Mouse (Mus musculus) small intestine, adult 2 months (tissue): ENCODE measurements at regions not wholly inside any gene's neighbourhood (a gene's known extent, or its start where the extent isn't known, plus 50 kb on each side); places are given as distances from the start of the nearest gene placed in this dataset.

Experiments
- H3K27ac ChIP-seq: fragments of 200-500 bp; 2 replicates; pipeline ENCODE4 v1.5.1; 2012; ENCODE audit warnings: low read depth, low read length, control low read depth, inconsistent platforms; ENCODE audit not compliant: insufficient read depth
- H3K27me3 ChIP-seq: fragments of 200-500 bp; 2 replicates; pipeline ENCODE4 v1.6.1; 2012; ENCODE audit warnings: mild to moderate bottlenecking, moderate library complexity, low read length, inconsistent platforms; ENCODE audit not compliant: control insufficient read depth, insufficient read depth
- H3K36me3 ChIP-seq: fragments of 200-500 bp; 2 replicates; pipeline ENCODE4 v1.6.1; 2012; ENCODE audit warnings: mild to moderate bottlenecking, low read length, control low read depth, inconsistent platforms; ENCODE audit not compliant: control insufficient read depth, insufficient read depth
- H3K4me1 ChIP-seq: fragments of 200-500 bp; 2 replicates; pipeline ENCODE4 v1.6.1; 2012; ENCODE audit warnings: low read length, inconsistent platforms, mixed read lengths; ENCODE audit not compliant: control insufficient read depth, insufficient read depth, insufficient read length
- H3K4me3 ChIP-seq: fragments of 200-500 bp; 2 replicates; pipeline ENCODE4 v1.5.1; 2012; ENCODE audit warnings: low read depth, mild to moderate bottlenecking, control low read depth, inconsistent platforms, low read length, moderate library complexity
- CTCF ChIP-seq: fragments of 200-500 bp; IDR thresholded peaks from 2 replicates; pipeline ENCODE4 v1.5.1; 2012; ENCODE audit warnings: low read depth, mild to moderate bottlenecking, control low read depth, inconsistent platforms, low read length, moderate library complexity, mixed read lengths; ENCODE audit not compliant: insufficient replicate concordance, insufficient read length; ENCODE audit errors: extremely low read depth
- POLR2A ChIP-seq: fragments of 200-500 bp; IDR thresholded peaks from 2 replicates; pipeline ENCODE4 v1.6.1; 2012; ENCODE audit warnings: low read depth, mild to moderate bottlenecking, control low read depth, inconsistent platforms, low read length, moderate library complexity
- WGBS: fragments of 180-500 bp; shearing (Covaris S2); methylation state at CpG from one replicate; pipeline ENCODE4 v1.1.7; 2018; 5-methylcytosine and 5-hydroxymethylcytosine counted together

DNA sequence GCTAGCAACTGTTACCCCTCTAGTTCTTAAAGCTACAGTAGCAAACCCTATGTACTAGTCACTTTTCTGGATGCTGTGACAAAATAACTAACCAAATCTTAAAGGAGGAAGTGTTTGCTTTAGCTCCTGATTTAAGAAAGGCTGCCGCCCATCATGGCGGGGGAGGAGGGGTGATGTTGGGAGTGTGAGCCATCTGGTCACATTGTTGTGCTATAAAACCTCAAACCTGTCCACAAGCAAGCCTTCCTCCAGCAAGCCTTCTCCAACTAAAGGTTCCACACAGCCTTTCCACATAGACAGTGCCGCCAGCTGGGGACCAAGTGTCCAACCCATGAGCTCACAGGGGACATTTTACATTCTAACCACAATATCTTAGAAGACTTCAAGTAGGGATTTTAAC, 81.8 kb upstream of the D7Ertd443e start:
- no peak for TF ChIP-seq CTCF
- Histone ChIP-seq H3K36me3 (no peaks in the 10 kb centered on the region), H3K4me3 (no peak overlapping the region), H3K27ac (no peak overlapping the region), H3K4me1 (no peaks in the 10 kb centered on the region), H3K27me3 (no peaks in the 10 kb centered on the region)
- WGBS, result 82% methylated on average over 3 of the region's 3 CpGs

DNA sequence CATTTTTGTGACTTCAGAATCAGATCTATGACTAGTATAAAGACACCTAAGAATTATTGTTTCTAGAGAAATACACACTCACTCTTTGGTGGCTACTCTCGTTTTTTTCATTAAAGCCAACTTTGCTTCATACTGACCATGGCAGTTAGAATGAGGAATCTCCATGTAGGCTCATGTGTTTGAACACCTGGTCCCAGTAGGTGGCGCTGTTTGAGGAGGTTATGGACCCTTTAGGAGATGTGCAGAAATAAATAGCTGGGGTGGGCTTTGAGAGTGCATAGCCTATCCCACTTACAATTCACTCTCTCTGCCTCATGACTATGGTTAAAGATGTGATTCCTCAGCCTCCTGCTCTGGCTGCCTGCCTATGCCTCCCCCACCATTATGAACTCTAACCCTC, 85.8 kb upstream of the D7Ertd443e start:
- WGBS, result 25% methylated on average over 2 of the region's 2 CpGs
- no peak overlapping the region for H3K27ac ChIP-seq
- no peak overlapping the region for H3K4me3 ChIP-seq
- H3K36me3 ChIP-seq, result no peaks in the 10 kb centered on the region
- TF ChIP-seq POLR2A, result no peak
- TF ChIP-seq CTCF, result no peak
- H3K27me3 ChIP-seq, result no peaks in the 10 kb centered on the region
- no peaks in the 10 kb centered on the region for H3K4me1 ChIP-seq

DNA sequence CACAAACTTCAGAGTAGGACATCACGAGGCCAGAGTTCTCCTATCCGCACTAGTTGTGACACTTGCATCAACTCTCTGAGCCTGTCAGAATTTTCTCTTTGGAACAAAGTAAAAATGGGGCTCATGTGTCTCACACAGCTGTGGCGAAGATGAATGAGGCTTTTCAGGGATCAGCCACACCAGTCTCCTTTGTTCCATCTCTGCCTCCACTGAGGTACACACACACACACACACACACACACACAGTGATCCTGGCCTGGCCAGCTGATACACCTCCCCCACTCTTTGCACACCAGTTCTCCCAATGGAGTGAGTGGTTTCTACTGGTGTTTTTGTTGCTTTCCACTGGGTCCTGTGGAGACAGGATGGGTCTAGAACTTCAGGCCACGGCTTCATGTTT, 105.9 kb upstream of the D7Ertd443e start:
- no peaks in the 10 kb centered on the region for H3K27me3 ChIP-seq
- H3K4me1 ChIP-seq, result no peaks in the 10 kb centered on the region
- WGBS, result 85% methylated on average over 4 of the region's 4 CpGs
- TF ChIP-seq CTCF, result no peak
- H3K36me3 ChIP-seq, result no peaks in the 10 kb centered on the region
- no peak overlapping the region for H3K4me3 ChIP-seq
- H3K27ac ChIP-seq, result no peak overlapping the region

DNA sequence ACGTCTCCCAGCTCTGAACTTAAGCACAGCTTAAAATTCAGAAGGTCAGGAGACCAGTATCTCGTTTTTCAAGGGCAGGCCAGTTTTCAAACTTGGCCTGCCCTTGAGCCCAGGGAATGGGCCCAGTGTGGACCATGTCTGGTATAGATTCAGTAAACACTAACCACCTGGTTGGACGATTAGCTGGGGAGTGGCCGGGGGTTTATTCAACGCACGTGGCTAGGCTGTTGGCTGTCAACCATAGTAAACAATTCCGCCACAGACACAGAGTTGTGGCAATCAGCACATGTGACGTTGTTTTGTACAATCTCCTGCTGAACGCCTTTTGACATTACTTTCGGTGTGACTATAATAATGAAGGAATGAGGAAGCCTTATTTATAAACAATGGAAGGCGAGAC, 111.8 kb upstream of the D7Ertd443e start:
- Histone ChIP-seq H3K36me3 (no peaks in the 10 kb centered on the region), H3K27me3 (no peaks in the 10 kb centered on the region), H3K27ac (no peak overlapping the region), H3K4me3 (no peak overlapping the region), H3K4me1 (no peaks in the 10 kb centered on the region)
- no peak for TF ChIP-seq POLR2A
- WGBS, result 25% methylated on average over 11 of the region's 11 CpGs

DNA sequence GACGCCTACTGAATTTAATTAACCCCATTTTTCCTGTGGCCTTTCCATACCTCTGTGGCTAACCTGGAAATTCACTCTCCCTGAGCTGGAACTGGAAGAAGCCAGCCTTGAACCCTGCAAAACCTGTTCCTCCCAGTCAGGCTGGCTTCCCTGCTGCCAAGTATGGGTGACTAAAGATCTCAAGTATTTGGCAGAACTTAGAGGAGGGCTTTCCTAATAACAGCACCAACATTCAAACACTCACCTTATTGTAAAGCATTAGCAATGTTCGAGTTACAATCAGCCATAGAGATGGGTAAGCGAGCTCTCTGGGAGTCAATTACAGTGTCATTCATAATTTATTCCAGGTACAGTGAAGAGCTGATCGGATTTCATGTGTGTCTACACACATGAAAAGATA, 112.4 kb upstream of the D7Ertd443e start:
- 67% methylated on average over 4 of the region's 4 CpGs for WGBS
- H3K4me1 ChIP-seq, result no peaks in the 10 kb centered on the region
- TF ChIP-seq POLR2A, result no peak
- no peak for TF ChIP-seq CTCF

DNA sequence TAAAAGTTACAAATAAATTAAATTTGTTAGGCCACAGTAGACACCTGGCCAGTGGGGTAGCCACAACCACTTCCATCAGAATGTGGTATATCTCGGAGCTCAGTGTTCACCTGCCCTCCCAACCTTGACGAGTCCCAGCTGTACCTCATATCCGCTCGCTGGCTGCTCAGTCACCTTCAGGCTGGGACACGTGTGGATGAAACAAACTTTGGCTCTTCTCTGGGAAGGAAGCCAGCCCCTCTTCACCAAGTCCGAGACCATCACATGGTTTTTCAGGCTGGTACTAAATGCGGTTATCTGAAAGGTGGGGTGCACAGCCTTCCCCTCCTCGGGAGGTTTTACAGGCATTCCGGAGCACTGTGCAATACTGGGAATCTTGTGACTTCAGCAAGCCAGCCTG, 113.3 kb upstream of the D7Ertd443e start:
- 57% methylated on average over 9 of the region's 9 CpGs for WGBS
- Histone ChIP-seq H3K27ac (no peak overlapping the region), H3K27me3 (no peaks in the 10 kb centered on the region), H3K36me3 (no peaks in the 10 kb centered on the region), H3K4me3 (no peak overlapping the region), H3K4me1 (no peaks in the 10 kb centered on the region)
- TF ChIP-seq CTCF (no peak), POLR2A (no peak)

More for the DNA sequence above, 112.4 kb upstream of the D7Ertd443e start:
- no peak overlapping the region for H3K4me3 ChIP-seq
- H3K36me3 ChIP-seq, result no peaks in the 10 kb centered on the region
- H3K27ac ChIP-seq, result no peak overlapping the region
- H3K27me3 ChIP-seq, result no peaks in the 10 kb centered on the region

DNA sequence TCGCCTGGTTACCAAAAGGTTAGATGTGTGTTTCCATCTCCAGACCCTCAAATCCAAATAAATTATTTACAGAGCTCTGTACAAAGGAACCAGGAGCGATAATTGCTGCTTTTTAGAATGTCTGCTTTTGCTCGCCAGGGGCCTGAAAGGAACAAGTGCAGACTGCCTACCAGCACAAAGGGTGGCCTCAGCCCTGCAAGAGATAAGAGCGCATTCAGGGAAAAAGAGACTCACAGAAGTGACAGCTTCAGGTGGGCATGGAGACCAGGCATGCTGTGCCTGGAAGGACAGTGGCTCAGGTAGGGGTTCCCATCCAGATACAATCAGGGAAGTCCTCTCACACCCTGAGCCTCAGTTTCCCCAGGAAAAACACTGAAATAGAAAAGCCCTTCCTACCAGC, 114.0 kb upstream of the D7Ertd443e start:
- Histone ChIP-seq H3K27me3 (no peaks in the 10 kb centered on the region), H3K4me3 (no peak overlapping the region), H3K4me1 (no peaks in the 10 kb centered on the region), H3K36me3 (no peaks in the 10 kb centered on the region), H3K27ac (no peak overlapping the region)
- TF ChIP-seq POLR2A, result no peak
- no peak for TF ChIP-seq CTCF
- 44% methylated on average over 4 of the region's 4 CpGs for WGBS

DNA sequence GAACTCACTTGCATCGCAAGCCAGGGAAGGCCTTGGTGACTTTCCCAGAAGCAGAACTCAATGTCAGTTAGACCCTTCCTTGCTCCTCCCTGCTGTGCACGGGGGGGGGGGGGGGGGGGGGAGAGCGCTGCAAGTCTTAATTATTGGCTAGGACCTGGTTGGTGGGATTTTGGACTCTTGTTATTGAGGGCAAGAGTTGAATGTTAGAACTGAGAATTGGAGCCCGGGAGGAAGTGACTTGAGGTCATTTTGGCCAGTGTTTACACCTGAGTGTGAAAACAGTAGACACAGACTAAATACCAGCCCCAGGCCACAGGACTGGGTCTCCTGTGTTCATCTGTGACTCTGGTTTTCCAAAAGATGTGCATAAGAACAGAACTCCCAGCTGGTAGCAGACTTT, 114.7 kb upstream of the D7Ertd443e start:
- Histone ChIP-seq H3K4me1 (no peaks in the 10 kb centered on the region), H3K36me3 (no peaks in the 10 kb centered on the region), H3K4me3 (no peak overlapping the region), H3K27me3 (no peaks in the 10 kb centered on the region), H3K27ac (no peak overlapping the region)
- TF ChIP-seq POLR2A, result no peak
- no peak for TF ChIP-seq CTCF
- WGBS, result 52% methylated on average over 4 of the region's 4 CpGs
